Mouse (Mus musculus) myocyte (in vitro differentiated cells): Measurements from ENCODE around the gene Tiam1.

Experiments used
- CEBPB ChIP-seq: IDR thresholded peaks from 2 replicates; pipeline ENCODE4 v1.6.1; 2011; ENCODE audit warnings: mild to moderate bottlenecking, moderate library complexity; ENCODE audit not compliant: poor library complexity, insufficient read depth, severe bottlenecking
- E2F4 ChIP-seq: IDR thresholded peaks from one replicate; pipeline ENCODE4 v1.6.1; 2011; ENCODE audit warnings: mild to moderate bottlenecking, control low read depth, moderate library complexity; ENCODE audit not compliant: insufficient read depth
- MAX ChIP-seq: IDR thresholded peaks from one replicate; pipeline ENCODE4 v1.6.1; 2011; ENCODE audit warnings: low read depth, mild to moderate bottlenecking, control low read depth
- MYOD1 ChIP-seq, 3 experiments: IDR thresholded peaks; one replicate each; pipeline ENCODE4 v1.6.1; 2011; ENCODE audit warnings: control low read depth in 2 of 3, low read depth in 2 of 3, mild to moderate bottlenecking in 2 of 3, moderate library complexity in 1 of 3; ENCODE audit not compliant: insufficient read length in 2 of 3, control insufficient read depth in 1 of 3
- MYOG ChIP-seq, 3 experiments: IDR thresholded peaks; one replicate each; pipeline ENCODE4 v1.6.1; 2011; ENCODE audit warnings: control low read depth in 2 of 3, low read depth in 2 of 3, mild to moderate bottlenecking in 2 of 3; ENCODE audit not compliant: insufficient read length in 2 of 3, control insufficient read depth in 1 of 3, insufficient read depth in 1 of 3
- POLR2A ChIP-seq: IDR thresholded peaks from one replicate; pipeline ENCODE4 v1.6.1; 2011; ENCODE audit warnings: low read depth, mild to moderate bottlenecking, control low read depth, moderate library complexity; ENCODE audit not compliant: insufficient read length
- POLR2AphosphoS2 ChIP-seq: IDR thresholded peaks from one replicate; pipeline ENCODE4 v1.6.1; 2011; ENCODE audit warnings: low read depth, control low read depth; ENCODE audit not compliant: insufficient read length
- REST ChIP-seq: IDR thresholded peaks from one replicate; pipeline ENCODE4 v1.6.1; 2011; ENCODE audit warnings: mild to moderate bottlenecking, control low read depth, moderate library complexity; ENCODE audit not compliant: insufficient read depth, insufficient read length
- SRF ChIP-seq: IDR thresholded peaks from one replicate; pipeline ENCODE4 v1.6.1; 2011; ENCODE audit warnings: low read depth; ENCODE audit not compliant: control insufficient read depth, insufficient read length
- TCF12 ChIP-seq: IDR thresholded peaks from one replicate; pipeline ENCODE4 v1.6.1; 2011; ENCODE audit warnings: mild to moderate bottlenecking, control low read depth; ENCODE audit not compliant: poor library complexity, insufficient read depth, severe bottlenecking
- TCF3 ChIP-seq: IDR thresholded peaks from one replicate; pipeline ENCODE4 v1.6.1; 2011; ENCODE audit warnings: low read depth, control low read depth; ENCODE audit not compliant: insufficient read length
- USF1 ChIP-seq: IDR thresholded peaks from one replicate; pipeline ENCODE4 v1.6.1; 2011; ENCODE audit warnings: low read depth, mild to moderate bottlenecking, control low read depth, moderate library complexity

DNA sequence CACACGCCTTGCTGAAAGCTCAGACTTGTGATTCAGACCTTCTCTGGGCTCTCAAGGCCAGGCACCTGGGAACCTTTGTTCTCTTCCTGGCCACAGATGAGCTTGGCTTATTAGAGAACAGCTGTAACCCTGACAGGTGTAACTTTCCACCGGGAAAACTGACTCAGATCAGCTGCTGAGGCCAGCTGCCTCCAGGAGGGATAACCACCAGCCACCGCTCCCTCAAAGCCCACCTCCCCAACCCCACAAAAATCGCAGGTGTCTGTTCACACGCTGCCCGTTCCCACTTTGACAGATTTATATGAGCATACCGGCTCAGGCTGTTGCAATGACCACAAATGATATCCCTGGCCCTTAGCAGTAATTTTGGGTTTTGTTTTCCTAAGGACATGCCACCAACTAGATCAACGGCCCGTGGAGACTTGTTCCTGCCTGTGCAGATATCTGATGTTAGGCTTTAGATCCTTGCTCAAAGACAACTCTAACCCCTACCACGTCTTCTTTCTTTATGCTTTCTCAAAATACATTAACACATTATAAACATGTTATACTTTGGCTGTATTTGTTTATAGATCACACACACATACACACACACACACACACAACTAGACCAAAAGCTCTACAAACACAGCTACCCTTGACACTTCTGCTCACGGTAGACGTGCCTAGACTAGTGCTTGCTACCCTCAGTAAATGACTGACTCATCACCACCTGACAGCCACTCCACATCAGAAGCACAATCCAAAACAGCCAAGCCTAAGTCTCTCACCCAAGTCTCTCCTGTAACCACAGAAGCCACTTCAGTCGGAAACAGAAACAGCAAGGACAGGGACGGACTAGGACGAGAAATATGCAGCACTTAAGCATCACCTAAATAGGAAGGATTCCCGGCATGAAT is 169.5 kb downstream of the Tiam1 start:
- TF ChIP-seq POLR2A (no peak), SRF (no peak), MYOG (IDR thresholded peaks at IDR 0.05; ENCODE audit: control insufficient read depth in 1 of 3, insufficient read depth in 1 of 3, insufficient read length in 2 of 3, low read depth in 2 of 3) (peak in 2 of 3 experiments; percentile 80 to 91), E2F4 (no peak), POLR2AphosphoS2 (no peak), TCF12 (peak; percentile 56), USF1 (no peak), MAX (no peak), MYOD1 (IDR thresholded peaks at IDR 0.05; ENCODE audit: control insufficient read depth in 1 of 3, insufficient read length in 2 of 3, low read depth in 2 of 3) (peak in 2 of 3 experiments; percentile 81 to 87), CEBPB (no peak), REST (no peak), TCF3 (peak; percentile 49)
